Mouse (Mus musculus) brain, adult 2 months (tissue): ENCODE measurements around the gene Atg4d.
"Not testable (repeated sequence)": the region's sequence is repeated elsewhere in the genome, so short reads cannot be mapped to it uniquely, and the experiment has no call there.

ENCODE experiments used
- DNase-seq: peaks from one replicate; pipeline ENCODE4 v3.0.0; 2011; ENCODE audit warnings: low read depth, low spot score

The Atg4d gene

GRCm38 (mm10) chr9:21265000-21265561, at the start of gene Atg4d:
Gene Atg4d (plus strand): TSS chr9:21265293.
- DNase-seq, result peak; percentile 100

DNA sequence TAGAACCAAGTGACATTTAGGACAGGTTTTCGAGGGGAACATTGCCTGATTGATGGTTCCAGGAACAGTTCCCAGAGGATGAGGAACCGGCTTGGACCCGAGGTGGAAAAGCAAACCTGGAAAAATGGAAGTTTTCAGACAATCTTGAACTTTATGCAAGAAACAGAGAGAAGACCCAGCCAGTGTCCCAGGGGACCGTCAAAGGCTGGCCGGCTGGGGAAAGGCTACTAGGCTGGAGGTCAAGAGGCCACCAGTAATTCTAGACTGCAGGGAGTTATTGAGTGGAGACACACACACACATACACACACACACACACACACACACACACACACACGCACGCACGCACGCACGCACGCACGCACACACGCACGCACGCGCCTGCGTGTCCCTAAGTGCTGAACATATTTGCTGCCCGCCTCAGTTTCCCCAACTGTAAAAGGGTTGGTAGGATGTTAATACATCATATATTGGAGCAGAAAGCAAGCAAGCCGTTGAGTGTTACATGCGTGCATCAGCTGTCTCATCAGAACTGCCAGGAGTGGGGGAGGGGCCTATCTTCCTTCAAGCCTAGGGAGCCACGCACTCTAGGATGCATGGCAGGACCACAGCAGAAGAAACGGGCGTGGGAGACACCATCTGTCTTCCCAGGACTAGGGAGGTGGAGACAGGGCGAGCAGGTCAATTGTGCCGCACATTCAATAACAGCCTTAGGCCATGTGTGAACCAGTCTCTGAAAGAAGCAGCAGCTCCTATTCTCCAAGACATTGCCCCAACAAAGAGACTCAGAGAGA, 48.8 kb upstream of the Atg4d start:
- peak; percentile 72 for DNase-seq

GRCm38 (mm10) chr9:21219820-21220219, 45.3 kb upstream of the Atg4d start:
- peak; percentile 43 for DNase-seq

DNA sequence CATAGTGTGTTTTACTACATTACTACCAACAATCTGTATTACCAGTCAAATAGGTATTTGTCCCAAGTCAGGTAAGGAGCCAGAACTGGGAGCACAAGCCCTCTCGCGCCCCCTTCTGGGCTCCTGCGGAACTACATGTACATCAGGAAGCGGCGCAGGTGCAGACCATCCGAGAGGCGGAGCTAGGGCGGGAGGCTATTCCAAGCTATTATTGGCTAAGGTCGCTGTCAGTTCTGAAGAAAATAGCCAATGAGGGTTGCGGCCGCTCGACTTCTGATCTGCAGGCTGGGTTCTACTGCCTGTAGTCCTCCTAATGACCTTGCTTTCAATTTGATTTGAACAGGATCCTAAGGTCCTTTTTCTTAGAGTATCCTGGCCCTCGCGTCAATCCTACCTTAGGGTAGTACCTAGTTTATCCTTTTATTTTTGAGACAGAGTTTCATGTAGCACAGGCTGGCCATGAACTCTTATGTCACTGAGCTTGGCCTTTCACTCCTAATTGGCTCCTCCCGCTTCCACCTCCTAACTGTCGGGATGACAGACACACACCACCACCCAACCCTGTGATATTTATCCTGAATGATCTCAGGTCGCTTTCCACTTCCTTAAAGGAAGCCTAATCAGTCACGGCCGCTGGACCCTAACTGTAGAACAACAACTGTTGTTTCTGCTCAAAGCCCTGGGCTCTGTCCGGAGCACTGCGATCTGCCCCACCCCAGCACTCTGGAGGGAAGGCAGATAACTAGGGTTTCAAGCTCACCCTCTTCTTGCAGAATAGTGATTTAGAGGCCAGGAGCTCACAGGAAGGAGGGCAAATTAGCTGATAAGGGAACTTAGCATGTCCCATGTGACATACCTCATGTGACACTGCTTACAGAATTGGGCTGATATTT, 44.4 kb upstream of the Atg4d start:
- peak; percentile 98 for DNase-seq

DNA sequence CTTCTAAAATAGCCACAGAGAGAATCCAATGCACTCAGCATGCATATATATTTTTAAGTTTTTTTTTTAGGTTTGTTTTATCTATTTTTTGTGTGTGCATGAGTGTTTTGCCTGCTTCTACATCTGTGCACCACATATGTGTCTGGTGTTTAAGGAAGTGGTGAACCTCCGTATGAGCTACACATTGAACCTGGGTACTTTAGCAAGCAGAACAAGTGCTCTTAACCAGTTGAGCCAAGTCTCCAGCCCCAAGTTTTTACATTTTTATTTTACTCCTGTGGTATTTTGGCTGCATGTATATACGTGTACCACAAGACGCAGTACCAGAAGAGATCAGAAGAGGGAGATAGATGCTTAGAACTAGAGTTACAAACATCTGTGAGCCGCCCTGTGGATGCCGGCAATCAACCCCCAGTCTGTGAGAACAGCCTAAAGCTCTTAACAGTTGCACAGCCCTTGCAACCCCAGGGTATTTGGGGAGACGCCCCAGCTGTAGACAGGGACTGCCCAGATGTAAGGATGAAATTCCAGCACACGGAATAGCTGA, 43.6 kb upstream of the Atg4d start:
- peak; percentile 91 for DNase-seq

- not testable (repeated sequence) for DNase-seq
These were observed 41.6 kb upstream of the Atg4d start for GRCm38 (mm10) chr9:21223490-21223889.

DNA sequence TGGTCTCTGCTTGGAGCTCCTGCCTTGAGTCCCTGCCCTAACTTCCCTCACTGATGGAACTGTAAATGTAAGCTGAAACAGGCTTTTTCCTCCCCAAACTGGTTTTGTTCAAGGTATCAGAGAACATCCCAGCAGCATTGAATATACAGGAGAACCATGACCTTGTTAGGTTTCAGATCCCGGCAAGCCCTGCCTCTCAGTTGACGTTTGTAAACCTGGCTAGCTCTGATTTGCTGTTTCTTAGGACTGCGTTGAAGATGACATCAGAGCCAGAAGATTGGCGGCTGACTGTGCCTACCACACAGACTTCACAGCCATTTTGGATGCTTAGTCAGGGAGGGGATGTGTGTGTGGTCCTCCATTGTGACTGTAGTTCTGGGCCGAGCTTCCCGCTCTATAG, 41.2 kb upstream of the Atg4d start:
- DNase-seq, result no peak

DNA sequence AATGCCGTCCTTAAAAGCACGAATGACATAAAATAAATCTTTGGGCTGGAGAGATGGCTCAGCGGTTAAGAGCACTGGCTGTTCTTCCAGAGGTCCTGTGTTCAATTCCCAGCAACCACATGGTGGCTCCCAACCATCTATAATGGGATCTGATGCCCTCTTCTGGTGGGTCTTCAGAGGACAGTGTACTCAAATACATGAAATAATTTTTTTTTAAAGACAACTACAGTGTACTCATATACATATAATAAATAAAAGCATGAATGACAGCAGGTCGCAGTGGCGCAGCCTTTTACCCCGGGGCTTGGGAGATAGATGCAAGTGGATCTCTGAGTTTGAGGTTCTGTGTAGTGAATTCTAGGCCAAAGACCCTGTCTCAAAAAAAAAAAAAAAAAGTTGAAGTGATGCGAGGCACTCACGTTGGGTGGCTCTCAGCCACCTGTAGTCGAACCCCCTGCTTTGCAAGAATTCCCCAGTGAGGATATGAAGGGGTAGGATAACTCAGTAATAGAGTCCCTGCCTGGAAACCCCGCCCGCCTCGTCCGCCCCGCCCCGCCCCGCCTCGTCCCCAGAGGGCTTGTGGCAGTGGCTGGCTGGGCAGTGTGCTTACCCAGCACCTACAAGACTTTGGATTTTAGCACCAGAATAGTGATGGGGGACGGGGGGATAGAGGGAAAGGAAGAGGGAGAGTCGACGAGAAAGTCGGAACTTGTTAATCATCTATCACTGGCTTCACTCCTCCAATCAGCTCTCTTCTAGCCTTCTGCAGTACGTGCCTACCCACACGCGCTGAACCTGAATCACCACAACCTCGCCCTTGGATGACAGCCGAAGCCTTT, 40.3 kb upstream of the Atg4d start:
- peak; percentile 70 for DNase-seq

DNA sequence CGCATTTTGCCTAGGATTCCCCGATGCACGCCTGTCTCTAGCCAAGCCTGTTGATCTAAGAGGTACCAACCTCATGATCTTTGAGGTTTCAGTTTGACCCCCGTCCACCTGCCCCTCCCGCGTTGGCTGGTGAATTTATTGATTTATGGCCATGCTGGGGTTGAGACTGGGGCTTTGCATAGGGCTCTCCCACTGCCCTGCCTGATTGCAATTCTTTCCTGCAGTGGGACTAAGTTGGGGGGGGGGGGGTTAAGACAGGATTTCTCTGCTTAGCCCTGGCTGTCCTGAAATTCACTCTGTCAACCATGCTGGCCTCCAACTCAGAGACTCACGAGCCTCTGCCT, 39.7 kb upstream of the Atg4d start:
- DNase-seq, result no peak

- peak; percentile 49 for DNase-seq
These were observed 37.8 kb upstream of the Atg4d start for GRCm38 (mm10) chr9:21227342-21227741.

- DNase-seq, result no peak
These were observed 33.5 kb upstream of the Atg4d start for GRCm38 (mm10) chr9:21231551-21231950.

DNA sequence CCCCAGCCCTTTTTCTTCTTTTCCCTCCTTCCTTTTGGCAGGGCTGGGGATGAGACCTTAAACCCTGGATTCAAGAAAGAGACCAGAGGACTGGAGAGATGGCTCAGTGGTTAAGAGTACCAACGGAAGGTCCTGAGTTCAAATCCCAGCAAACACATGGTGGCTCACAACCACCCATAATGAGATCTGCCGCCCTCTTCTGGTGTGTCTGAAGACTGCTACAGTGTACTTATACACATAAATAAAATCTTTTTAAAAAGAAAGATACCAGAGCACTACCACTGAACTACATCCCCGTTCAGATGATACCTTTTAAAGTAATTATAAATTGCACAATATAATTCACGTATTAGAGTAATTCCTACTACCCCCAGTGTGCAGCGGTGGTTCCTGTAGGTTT, 32.2 kb upstream of the Atg4d start:
- DNase-seq, result no peak

DNA sequence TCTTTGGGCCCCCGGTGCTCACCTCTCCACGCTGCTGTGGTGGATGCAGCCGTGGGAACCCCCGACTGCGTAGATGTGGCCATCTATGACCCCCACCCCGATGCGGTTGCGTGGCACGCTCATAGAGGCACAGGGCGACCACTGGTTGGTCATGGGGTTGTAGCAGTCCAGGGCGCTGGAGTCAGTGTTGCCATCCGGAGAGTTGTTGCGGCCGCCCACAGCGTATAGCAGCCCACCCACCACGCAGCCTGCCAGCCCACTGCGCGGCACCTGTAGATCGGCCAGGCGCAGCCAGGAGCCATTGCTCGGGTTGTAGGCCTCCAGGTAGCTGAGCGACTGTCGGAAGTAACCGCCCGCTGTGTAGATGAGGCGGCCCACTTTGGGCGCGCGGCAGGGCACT, 31.7 kb upstream of the Atg4d start:
- DNase-seq, result no peak

DNA sequence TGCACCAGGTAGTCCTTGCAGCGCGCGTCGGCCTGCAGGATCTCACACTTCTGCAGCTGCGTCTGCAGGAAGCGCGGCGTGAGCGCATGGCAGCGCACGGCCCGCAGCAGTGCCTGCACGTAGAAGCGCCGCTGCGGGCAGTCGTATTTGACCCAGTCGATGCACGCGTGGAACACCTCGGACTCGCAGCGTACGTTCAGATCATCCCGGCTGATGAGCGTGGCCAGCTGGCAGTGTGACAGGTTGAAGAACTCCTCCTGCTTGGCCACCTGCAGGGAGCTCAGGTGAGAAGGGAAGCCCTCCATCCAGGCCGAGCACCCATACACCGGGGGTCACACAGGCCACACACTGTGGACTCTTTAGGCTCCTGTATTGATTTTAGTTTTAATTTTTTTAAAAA, 31.3 kb upstream of the Atg4d start:
- no peak for DNase-seq

DNA sequence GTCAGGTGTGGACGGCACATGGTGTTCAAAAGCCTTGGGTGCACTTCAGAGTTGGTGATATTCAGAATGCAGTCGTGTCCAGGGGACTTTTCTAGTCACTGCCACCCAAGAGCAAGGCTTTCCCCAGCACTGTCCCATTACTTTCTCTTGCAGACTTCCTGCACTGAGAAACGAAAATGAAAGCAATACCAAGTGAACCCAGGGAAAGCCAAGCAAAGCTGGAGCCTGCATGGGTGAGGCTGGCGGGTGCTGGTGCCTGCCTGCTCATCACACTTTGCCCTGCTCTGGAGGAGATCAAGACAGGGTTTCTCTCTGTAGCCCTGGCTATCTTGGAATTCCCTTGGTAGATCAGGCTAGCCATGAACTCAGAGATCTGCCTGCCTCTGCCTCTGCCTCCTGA, 29.8 kb upstream of the Atg4d start:
- no peak for DNase-seq

DNA sequence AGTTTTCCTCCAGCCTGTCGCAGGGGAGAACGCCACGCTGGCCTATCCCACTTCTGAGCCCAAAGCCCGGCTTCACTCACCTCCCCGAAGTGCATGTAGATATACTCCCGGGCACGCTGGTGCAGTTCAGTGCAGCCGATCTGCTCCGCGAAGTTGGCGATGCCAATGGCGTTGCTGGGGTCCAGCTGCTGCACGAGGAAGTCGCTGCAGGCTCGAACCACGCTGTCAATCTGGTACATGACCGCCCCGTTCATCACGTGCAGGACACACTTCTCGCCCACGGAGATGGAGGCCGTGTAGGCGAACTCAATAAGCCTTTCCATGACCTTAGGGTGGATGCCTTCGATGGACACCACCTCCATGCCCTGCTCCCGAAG, 28.1 kb upstream of the Atg4d start:
- DNase-seq, result no peak

DNA sequence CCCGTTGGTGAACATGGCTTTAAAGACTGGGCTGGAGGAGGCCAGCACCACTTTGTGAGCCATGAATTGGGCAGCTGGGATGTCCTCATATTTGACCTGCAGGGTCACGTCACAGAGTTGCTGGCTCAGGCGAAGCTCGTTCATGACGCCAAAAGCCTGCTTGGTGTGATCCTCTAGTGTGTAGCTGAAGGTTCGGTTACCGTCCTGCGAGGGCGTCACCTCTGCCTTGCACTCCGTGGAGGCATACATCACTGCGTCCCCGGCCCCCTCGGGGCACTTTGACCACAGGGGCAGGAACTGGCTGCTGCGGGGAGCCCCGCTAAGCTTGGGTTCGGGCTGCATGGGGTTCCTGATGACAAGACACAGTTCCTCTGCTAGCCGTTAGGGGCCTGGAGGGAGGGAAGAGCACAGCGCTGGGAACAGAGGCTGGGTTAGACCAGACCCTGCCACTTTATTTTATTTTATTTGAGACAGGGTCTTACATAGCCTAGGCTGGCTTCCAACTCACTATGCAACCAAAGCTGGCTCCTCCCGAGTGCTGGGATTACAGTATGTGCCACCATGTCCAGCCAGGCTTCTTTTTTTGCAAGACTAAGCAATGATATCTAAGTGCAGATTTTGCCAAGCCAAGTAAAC, 27.6 kb upstream of the Atg4d start:
- peak; percentile 65 for DNase-seq

- peak; percentile 43 for DNase-seq
These were observed 26.9 kb upstream of the Atg4d start for GRCm38 (mm10) chr9:21238004-21238732.

DNA sequence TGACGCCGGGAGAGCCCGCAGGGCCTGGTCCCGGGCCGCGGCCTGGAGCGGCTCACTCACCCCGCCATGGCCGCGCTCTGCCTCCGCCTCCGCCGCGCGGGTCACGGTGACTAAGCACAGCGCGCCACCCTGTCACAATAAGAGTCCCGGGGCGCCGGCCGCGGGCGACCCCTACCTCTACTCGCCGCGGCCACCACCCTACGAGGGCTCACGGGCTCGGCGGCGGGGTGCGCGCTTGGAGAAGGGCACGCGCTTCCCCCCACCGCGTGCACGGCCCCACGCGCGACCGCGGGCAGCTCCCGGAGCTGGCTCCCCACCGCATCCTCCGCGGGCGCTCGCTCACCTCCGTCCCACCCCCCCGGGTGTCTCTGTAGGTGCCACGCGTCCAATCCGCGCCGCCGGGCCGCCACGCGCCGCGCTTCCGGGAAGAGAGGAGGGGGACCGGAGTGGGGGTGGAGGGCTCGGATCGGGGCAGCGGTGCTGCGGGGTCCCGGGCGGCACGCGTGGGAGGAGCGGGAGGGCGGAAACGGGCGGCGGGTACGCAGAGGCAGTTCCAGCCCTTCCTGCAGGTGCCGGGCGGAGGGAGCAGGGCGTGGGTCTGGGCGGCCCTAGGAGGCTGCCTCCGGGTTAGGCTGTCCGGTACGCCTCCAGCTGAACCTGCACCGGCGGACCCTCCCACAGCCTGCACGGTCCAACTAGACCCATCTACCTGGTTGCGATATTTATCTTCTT, 26.2 kb upstream of the Atg4d start, which contains the start of gene Keap1:
Gene Keap1, minus strand, starts transcription at position 629 of the 732 bp plus-strand sequence.
- DNase-seq, result peak; percentile 84
